Mouse (Mus musculus) adrenal gland, postnatal 4 days (tissue): ENCODE results near the gene Trim25. TPM values are rescaled to one million over a fixed set of nuclear protein-coding genes. Genes with fewer than 3 reads are reported as not detected.
"Not testable (repeated sequence)": the region's sequence is repeated elsewhere in the genome, so short reads cannot be mapped to it uniquely, and the experiment has no call there.

ENCODE experiments used
- DNase-seq, 2 experiments: peaks; one replicate each; pipeline ENCODE4 v3.0.0; 2021 to 2022; ENCODE audit warnings: low spot score in 2 of 2, mixed read lengths in 2 of 2
- total RNA-seq, 2 experiments: library from RNA; stranded (reverse); gene quantifications; 2 replicates each; pipeline ENCODE4 v1.2.3; 2021

Gene Trim25
- total RNA-seq, 2 experiments from 2014 or later, result 133 to 137 TPM

DNA sequence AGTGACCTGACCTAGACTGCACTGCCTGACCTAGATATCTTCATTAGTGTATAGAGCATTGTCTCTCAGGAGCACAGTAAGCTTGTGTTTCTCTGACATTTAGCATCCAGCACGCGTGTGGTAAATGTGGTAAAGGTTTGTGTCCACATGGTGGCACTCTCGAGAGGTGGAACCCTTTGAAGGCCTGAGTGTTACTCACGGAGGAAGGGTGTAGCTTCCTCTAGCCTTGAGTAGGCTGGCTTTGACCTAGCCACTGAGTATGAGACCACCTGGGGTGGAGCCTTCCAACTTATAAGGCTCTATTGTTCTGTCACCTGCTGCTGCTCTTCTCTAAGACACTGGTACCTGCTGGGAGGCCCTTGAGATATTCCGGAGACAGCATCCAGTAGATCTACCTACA is 5.6 kb upstream of the Trim25 start:
- peak in 1 of 2 experiments; percentile 58 for DNase-seq

DNA sequence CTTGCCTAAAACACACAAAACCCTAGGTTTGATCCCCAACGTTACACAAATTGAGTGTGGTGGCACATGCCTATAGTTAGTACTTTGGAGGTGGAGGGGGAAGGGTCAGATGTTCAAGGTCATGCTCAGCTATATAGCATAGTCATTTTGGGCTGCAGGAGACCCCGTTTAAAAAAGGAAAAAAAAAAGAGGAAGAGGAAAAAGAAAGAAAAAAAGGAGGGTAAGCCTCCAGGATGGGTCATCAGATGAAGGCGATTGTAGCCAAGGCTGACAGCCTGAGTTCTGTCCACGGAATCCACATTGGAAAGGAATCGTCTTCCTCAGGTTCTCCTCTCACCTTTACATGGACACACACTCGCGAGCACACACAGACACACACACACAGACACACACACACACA is 4.7 kb upstream of the Trim25 start:
- DNase-seq, result no peak

DNA sequence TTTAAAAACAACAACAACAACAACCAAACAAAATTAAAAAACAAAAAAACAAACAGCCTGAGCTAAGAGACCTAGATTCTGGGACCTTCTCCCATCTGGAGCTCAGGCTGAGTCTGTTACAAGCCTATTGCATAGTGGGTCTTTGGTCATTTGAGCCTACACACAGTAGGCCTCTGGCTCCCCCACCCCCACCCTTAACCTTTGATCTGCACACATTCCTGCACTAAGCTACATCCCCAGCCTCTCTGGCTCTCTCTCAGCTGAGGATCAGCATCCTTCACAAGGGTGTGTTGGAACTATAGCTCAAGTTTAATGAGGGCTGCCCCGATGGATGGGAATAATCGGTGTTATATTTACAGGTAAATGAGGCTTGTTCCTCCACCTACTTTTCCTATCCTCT is 3.6 kb upstream of the Trim25 start:
- no peak for DNase-seq

DNA sequence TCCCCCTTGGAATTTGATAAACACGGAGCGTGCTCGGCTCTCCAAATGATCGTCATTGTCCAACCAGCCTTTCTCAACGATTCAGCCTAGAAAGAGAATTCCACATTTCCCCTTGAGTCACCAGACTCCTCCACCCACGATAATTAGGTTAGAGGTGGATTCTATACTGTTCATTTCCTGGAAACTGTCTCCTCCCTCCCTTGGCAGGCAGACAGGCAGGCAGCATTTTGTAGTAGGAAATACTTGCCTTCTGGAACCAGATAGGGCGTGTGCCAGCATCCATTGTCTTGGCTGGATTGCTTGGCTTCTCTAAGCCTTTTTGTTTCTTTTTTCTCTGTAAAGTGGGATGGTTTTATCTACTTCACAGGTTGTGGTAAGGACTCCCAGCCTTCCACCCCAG is 2.7 kb upstream of the Trim25 start:
- DNase-seq, result no peak

DNA sequence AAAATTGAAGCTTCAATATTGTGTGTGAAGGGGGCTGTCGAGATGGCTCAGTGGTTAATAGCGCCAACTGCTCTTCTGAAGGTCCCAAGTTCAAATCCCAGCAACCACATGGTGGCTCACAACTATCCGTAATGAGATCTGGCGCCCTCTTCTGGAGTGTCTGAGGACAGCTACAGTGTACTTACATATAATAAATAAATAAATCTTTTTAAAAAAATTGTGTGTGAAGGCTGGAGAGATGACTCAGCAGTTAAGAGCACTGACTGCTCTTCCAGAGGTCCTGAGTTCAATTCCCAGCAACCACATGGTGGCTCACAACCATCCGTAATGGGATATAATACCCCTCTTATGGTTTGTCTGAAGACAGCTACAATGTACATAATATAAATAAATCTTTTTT is 1.8 kb upstream of the Trim25 start:
- not testable (repeated sequence) for DNase-seq

DNA sequence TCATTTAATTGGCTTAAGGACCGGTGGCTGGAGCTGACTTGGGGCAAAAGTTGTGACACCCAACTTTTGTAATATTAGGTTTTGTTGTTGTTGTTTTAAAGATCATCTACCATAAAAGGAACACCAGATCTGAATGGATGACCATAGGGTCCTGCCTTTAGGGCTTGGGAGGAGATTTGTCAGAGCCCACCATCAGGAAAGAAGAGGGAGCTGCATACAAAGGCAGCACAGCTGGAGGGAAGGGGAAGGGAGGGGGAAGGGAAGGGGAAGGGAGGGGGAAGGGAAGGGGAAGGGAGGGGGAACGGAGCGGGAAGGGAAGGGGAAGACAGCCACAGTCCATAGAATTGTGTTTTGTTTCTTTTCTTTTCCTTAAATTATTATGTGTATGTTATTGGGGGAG is 770 bp upstream of the Trim25 start:
- no peak for DNase-seq

DNA sequence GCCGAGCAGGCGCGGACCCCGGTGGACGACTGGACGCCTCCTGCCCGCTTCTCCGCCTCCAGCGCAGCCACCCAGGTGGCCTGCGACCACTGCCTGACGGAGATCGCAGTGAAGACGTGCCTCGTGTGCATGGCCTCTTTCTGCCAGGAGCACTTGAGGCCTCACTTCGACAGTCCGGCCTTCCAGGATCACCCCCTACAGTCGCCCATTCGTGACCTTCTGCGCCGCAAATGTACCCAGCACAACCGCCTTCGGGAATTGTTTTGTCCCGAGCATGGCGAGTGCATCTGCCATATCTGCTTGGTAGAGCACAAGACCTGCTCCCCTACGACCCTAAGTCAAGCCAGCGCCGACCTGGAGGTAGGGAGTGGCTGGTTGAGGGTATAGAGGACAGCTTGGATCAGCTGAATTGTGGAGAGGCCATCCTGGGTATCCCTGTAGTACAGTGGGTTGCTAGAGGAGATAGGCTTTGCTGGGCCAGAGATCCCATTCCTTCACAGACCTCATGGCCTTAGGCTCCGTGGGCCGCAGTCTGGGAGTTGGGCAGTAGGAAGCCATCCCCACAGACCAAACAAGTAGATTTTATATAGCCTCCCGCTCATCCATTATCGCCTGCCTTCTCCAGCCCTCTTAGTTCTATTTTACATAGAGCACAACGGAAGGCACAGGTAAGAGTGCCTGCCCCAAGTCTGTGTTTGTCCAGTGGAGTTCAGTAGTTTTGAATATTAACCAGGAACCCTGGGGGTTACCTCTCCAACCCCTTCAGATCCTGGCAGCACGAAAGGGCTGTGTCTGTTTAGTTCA is 749 bp downstream of the Trim25 start:
- no peak for DNase-seq

DNA sequence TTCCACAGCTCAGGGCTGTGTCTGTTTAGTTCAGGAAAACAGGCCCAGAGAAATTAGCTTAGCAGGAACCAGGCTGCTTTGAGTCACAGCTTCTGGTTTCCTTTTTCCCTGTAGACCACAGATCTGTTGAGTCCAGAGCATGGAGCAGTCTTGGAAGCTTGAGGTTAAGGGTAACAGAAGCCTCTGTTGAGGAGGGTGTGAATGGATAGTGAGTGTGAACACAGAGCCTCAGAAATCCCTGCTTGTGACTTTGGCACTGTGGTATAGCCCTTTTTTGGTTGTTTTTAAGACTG is 1.3 kb downstream of the Trim25 start:
- no peak for DNase-seq

DNA sequence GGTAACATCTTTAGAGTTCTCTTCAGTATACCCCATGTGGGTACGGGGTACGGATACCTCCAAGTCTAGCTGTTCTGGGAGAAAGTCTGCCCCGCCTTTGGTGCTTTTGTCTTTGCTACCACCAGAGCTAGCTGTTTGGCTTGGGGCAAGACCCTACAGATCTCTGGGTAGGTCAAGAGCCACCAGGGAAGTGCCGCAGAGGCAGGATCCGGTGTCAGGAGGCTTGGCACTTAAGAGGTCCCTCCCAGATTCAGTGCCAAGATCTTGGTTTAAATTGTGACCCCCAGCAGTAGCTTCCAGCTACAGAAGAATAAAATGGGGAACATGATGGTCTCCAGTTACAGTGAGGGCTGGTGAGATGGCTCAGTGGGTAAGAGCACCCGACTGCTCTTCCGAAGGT is 2.4 kb downstream of the Trim25 start:
- DNase-seq, result no peak

DNA sequence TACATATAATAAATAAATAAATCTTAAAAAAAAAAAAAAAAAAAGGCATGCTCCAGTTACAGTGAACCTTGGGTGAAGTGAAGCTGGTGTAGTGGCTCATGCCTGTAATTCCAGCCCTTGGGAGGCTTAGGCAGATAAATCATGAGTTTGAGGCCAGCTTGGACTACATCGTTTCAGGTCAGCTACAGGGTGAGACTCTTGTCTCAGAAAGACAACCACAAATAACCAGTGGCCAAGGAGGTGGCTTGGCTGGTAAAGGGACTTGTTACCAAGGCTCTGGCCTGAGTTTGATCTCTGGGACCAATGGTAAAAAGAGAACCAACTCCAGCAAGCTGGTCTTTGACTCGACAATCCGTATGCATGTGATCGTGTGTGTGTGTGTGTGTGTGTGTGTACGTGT is 2.9 kb downstream of the Trim25 start:
- no peak for DNase-seq

DNA sequence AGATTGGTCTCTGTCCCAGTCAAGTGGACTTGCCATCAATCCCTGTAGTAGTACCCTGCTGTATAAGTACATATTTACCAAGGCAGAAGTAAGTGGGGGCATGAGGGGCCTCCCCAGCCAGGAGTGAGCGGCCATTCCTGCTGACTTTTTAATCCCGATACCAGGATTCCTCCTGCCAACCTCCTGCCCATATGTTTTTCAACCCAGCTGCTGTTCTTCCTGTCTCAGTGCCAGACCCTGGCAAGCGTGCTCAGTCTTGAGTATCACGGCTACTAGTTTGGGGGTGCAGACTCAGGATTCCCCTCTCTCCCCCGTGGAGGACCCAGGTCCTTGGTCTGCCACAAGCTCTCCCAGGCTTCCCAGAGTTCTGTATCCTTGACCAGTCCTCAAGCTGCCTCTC is 3.4 kb downstream of the Trim25 start:
- no peak for DNase-seq

DNA sequence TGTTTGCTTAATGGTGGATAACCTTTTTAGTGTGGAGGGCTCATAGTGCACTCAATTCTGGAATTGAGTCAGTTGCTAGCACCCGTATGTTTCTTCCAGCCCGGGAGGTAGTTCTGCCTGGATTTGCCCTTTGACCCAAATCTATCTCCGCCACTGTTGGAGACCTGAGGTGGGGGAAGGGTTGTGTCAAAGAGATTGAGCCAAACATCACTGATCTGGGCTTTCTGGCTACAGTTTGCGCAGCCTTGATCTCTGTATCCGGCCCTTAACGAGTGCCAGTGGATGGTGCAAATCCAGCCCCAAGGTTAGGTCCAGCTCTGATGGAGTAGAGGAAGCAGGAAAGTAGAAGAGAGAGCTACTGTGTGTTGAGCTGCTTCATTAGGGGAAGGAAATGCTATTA is 3.9 kb downstream of the Trim25 start:
- no peak for DNase-seq

DNA sequence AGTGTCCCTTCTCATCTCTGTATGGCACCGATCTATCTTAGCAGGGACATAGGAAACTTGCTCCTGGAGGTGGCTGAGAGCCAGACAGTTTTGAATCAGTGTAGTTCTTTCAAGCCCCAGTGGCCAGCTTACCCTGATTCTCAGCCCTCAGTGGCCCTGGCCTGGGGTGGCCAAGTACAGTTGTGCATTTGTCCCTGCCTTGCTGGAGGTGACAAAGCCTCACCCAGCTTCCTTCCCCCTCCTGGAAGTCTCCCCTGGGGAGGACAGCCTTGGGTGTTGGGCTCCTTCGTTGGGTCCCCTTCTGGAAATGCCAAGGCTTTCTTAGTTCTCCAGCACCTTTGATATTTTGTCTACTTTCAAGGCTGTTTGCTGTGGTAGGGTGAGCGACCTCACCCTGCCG is 4.5 kb downstream of the Trim25 start:
- DNase-seq, result peak in 1 of 2 experiments; percentile 43

DNA sequence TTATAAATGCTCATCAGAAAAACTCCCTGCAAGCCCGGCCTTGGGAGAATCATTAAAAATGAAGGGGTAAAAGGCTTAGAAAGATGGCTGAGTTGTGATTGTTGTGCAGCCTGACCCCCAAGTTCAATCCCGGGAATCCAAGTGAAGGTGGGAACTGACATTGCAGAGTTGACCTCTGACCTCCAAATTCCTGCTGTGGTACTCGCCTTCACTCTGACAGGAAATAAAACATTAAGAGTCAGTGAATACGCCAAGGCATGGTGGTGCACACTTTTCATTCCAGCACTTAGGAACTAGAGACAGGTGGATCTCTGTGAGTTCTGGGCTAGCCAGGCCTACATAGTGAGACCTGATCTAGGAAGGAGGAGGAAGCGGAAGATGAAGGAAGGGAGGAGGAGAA is 6.3 kb downstream of the Trim25 start:
- DNase-seq, result no peak

DNA sequence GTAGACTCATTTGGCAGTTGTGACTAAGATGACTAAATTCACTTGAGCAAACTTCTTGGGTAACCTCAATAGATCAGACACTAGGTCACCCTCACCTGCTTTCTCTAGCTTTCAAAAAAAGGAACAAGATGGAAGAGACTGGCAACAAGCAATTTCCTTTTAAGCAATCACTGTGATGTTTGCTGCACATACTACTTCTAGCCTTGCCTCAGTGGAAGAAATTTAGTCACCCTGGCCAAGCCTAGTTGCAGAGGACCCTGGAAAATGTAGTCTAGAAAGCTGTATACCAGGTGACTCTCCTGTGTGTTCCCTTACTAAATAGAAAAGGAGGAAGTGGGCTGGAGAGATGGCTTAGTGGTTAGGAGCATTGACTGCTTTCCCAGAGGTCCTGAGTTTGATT is 7.2 kb downstream of the Trim25 start:
- no peak for DNase-seq

DNA sequence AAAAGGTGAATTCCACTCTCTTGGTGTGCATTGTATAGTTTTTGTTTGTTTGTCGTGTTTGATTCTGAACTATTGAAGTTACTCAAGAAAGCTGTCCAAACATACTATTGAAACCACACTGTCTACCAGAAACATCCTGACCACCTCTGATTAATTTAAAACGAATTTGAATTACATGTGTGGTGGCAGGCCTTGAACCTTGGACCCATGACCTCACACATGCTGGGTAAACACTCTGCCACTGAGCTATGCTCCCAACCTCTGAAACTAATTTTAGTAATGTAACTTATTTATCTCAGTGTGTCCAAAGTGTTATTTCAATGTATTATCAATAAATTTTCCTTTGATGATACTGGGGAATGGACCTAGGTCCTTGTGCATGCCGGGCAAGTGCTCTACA is 8.4 kb downstream of the Trim25 start:
- DNase-seq, result no peak

DNA sequence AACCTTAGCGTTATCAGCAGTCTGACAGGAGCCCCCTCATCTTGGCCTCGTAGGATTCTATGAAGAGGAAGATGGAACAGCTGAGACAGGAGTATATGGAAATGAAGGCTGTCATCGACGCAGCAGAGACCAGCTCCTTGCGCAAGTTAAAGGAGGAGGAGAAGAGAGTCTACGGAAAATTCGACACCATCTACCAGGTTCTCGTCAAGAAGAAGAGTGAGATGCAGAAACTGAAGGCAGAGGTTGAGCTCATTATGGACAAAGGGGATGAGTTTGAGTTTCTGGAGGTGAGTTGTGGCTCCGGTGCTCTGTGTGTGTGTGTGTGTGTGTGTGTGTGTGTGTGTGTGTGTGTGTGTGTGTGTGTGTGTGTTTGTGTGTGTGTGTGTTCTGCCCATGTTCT is 9.9 kb downstream of the Trim25 start:
- DNase-seq, result no peak

DNA sequence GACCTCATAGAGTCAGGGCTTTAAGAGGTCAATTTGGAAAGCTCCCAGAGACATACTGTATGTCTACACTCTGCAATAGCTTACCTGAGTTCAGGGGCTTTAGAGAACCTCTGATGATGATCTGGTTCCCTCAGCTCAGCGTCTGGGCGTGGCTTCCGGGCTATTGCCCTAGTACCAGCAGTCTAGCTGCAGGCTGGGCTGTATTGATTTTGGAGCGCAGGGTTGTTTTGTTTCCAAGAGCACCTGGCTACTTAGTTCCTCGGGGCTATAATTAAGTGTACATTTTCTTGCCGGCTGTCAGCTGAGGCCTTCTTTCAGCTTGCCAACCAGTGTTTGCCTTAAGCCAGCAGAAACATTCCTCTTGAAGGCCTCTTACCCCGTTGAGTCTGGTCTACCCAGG is 10.3 kb downstream of the Trim25 start:
- DNase-seq, result no peak

DNA sequence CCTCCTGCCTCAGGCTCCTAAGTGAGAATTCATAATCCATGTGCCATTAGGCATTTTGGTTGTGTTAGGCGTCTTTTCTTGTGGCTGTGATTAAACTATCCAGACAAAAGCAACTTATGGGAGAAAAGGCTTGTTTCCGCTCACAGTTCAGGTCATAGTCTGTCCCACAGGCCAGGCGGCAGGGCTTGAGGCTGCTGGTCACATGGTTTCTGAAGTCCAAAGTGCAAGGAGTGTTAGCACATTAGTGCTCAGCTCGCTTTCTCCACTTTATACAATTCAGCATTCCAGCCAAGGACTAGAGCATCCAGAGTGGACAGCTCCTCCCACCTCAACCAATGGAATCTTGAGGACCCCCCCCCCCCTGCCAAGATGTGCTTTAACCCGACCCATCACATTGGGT is 13.1 kb downstream of the Trim25 start:
- no peak for DNase-seq

DNA sequence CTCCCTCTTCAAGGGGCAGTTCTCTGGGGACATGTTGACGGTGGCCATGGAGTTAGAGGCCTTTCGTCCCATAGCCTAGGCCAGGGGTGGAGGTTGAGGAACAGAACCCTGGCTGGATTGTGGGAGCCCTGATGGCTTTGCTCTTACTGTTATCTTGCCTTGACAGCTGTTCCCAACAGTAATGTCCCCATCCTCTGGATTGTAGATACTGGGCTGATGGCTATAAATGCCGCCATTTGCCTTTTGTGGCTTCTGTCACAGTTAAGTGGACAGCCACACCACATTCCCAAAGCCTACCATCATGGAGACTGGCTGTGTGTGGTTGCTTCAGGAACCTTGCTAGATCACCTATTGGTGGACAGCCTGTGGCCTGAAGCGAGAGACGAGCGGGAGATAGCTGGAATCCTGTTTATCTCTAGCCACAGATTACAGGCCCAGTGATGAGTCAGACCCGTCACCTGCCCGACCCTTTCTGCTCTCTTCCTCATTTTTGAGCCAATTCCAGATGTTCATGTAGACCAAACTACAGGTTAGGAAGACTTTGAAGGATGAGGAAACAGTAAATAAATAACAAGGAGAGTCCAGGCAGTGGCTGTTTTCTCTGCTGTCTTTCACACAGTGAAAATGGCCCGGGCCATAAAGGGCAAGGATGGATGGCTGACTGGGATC is 18.5 kb downstream of the Trim25 start:
- DNase-seq, result no peak

DNA sequence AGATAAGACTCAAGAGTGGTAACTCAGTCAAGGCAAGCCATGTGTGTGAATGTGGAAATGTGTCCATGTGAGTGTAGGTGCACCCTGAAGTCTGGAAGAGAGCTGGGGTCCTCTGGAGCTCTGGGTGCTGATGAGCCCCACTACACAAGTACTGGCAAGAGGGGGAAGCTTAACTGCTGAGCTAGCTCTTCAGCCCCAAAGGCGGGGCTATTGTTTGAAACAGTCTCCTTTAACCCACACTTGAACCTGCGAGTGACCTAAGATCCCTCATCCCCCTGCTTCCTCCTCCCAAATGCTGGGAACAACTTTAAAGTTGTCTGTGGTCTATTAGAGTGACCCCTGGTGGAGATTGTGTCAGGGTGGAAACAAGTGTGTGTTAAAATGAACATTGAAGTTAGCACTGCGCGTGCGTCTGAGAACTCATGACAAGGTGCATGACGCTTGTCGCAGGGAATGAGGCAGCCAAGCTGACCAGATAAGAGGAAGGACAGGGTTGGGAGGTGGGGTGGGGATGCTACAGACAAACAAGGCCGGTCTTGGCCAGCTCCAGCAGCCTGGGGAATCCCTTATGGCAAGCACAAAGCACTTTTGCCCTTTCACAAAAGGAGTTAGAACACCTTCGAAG is 21.6 kb downstream of the Trim25 start:
- no peak for DNase-seq

DNA sequence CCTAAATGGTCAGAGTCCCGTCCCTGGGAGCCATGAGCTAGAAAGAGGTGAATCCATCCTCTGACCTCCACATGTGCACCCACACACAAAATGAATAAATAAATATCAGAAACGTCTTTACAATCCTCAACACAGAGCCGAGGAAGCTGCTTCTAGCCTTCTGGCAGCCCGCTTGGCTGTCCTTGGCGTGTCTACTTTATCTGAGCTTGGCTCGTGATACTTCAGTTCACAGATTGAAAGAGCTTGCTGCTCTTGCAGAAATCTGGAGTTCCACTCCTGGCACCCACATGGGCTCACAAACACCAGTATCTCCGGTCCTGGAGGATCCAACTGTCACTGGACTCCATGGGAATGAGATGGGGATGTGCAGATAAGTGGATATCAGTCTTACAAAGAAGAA is 22.5 kb downstream of the Trim25 start:
- DNase-seq, result no peak
